Mouse (Mus musculus) hindbrain, postnatal 0 days (tissue): Measurements from ENCODE around the gene Mmp24. TPM values are rescaled to one million over a fixed set of nuclear protein-coding genes. Genes with fewer than 3 reads are reported as not detected.

ENCODE experiments used
- ATAC-seq: fragments of 200-750 bp; cut with Nextera tagmentation; 2 replicates; pipeline ENCODE4 v1.8.0; 2017; ENCODE audit warnings: mild to moderate bottlenecking, moderate TSS enrichment, moderate library complexity
- DNase-seq: peaks from one replicate; pipeline ENCODE4 v3.0.0-alpha.2; 2015; ENCODE audit warnings: low spot score
- H3K27ac ChIP-seq: fragments of 300-500 bp; sonication (generic); 2 replicates; pipeline ENCODE4 v1.5.1; 2014; ENCODE audit warnings: mild to moderate bottlenecking
- H3K27me3 ChIP-seq: fragments of 300-500 bp; sonication (generic); 2 replicates; pipeline ENCODE4 v1.6.1; 2014; ENCODE audit warnings: low read length, mixed read lengths; ENCODE audit not compliant: insufficient read depth
- H3K36me3 ChIP-seq: fragments of 300-500 bp; sonication (generic); 2 replicates; pipeline ENCODE4 v1.6.1; 2014; ENCODE audit warnings: low read length, mixed read lengths; ENCODE audit not compliant: insufficient read depth
- H3K4me1 ChIP-seq: fragments of 300-500 bp; sonication (generic); 2 replicates; pipeline ENCODE4 v1.6.1; 2014; ENCODE audit warnings: antibody characterized with exemption, low read length, mixed read lengths; ENCODE audit not compliant: insufficient read depth
- H3K4me2 ChIP-seq: fragments of 300-500 bp; sonication (generic); 2 replicates; pipeline ENCODE4 v1.6.1; 2014; ENCODE audit warnings: low read depth, mild to moderate bottlenecking, low read length, moderate library complexity, mixed read lengths
- H3K4me3 ChIP-seq: fragments of 300-500 bp; sonication (generic); 2 replicates; pipeline ENCODE4 v1.5.1; 2014; ENCODE audit warnings: low read length
- H3K9ac ChIP-seq: fragments of 300-500 bp; sonication (generic); replicated peaks from 2 replicates; pipeline ENCODE4 v1.6.1; 2014; ENCODE audit warnings: mild to moderate bottlenecking, low read length, moderate library complexity, mixed read lengths
- H3K9me3 ChIP-seq: fragments of 300-500 bp; sonication (generic); 2 replicates; pipeline ENCODE4 v1.6.1; 2016; ENCODE audit warnings: low read length, mixed read lengths
- CTCF ChIP-seq: IDR thresholded peaks from 2 replicates; pipeline ENCODE4 v1.5.1; 2016; ENCODE audit warnings: antibody characterized with exemption, control low read depth, low read depth
- WGBS: fragments of 180-500 bp; shearing (Covaris S2); extraction: QIAGEN DNeasy Blood & Tissue Kit; methylation state at CpG from one replicate; pipeline ENCODE4 v1.1.7; 2014; 5-methylcytosine and 5-hydroxymethylcytosine counted together
- polyA plus RNA-seq: library from polyadenylated mRNA; unstranded; fragments of >200 nt; fragmentation: Nextera tagmentation; extraction: Ambion mirVana; gene quantifications from 2 replicates; pipeline ENCODE4 v1.2.1, GENCODE M21; 2015
- total RNA-seq: library from RNA; depleted of rRNA; stranded (reverse); fragments of >200 nt; gene quantifications from 2 replicates; pipeline ENCODE4 v1.2.3, GENCODE M21; 2014; rRNA removed

Mmp24 gene
- total and polyA plus RNA-seq, 2 experiments from 2014 or later = 12.4 to 179 TPM

GRCm38 (mm10) chr2:155863301-155863867 is 88.2 kb downstream of the Mmp24 start:
- peak overlapping the region; percentile 27; the same call in 1 of the 2 replicates for H3K4me2 ChIP-seq
- no peak for TF ChIP-seq CTCF
- no peaks in the 10 kb centered on the region for H3K36me3 ChIP-seq
- H3K9ac ChIP-seq = no peak overlapping the region
- WGBS = 39% methylated on average over 11 of the region's 11 CpGs
- H3K4me1 ChIP-seq = no peaks in the 10 kb centered on the region
- H3K9me3 ChIP-seq = no peaks in the 10 kb centered on the region
- DNase-seq (peak; percentile 27), ATAC-seq (peak; percentile 58)
- H3K27ac ChIP-seq = peak overlapping the region; percentile 51; the same call in 1 of the 2 replicates
- no peak overlapping the region for H3K4me3 ChIP-seq
- no peaks in the 10 kb centered on the region for H3K27me3 ChIP-seq

Other genes with a start within 250 kb of the Mmp24 start
- gene Gss, start 182.5 kb upstream of the Mmp24 start, total RNA-seq = 5.6 and 14.7 TPM in 2 replicates
- gene Gss, start 182.5 kb upstream of the Mmp24 start, polyA plus RNA-seq = 15.3 and 15.4 TPM in 2 replicates
- 0.18 and 3.1 TPM in 2 replicates for gene Myh7b, start 164.1 kb upstream of the Mmp24 start, total RNA-seq
- gene Myh7b, start 164.1 kb upstream of the Mmp24 start, polyA plus RNA-seq = 3.4 and 3.9 TPM in 2 replicates
- gene Trpc4ap, start 83.0 kb upstream of the Mmp24 start, total RNA-seq = 169 and 172 TPM in 2 replicates
- 127 and 129 TPM in 2 replicates for gene Trpc4ap, start 83.0 kb upstream of the Mmp24 start, polyA plus RNA-seq
- 32.0 and 40.7 TPM in 2 replicates for gene Edem2, start 45.9 kb upstream of the Mmp24 start, total RNA-seq
- gene Edem2, start 45.9 kb upstream of the Mmp24 start, polyA plus RNA-seq = 27.9 and 35.2 TPM in 2 replicates
- gene Gm17581, start 39.5 kb upstream of the Mmp24 start, total RNA-seq = not detected in 2 replicates
- gene Gm17581, start 39.5 kb upstream of the Mmp24 start, polyA plus RNA-seq = not detected in 2 replicates
- 1.1 and 1.4 TPM in 2 replicates for gene Procr, start 24.2 kb upstream of the Mmp24 start, total RNA-seq
- gene Procr, start 24.2 kb upstream of the Mmp24 start, polyA plus RNA-seq = 1.6 and 2.6 TPM in 2 replicates
- gene BC029722, start 44.1 kb downstream of the Mmp24 start, total RNA-seq = 31.9 and 35.4 TPM in 2 replicates
- 52.2 and 53.4 TPM in 2 replicates for gene BC029722, start 44.1 kb downstream of the Mmp24 start, polyA plus RNA-seq
- 105 and 110 TPM in 2 replicates for gene Eif6, start 51.6 kb downstream of the Mmp24 start, total RNA-seq
- gene Eif6, start 51.6 kb downstream of the Mmp24 start, polyA plus RNA-seq = 138 and 144 TPM in 2 replicates
- gene Fam83c, start 59.5 kb downstream of the Mmp24 start, total RNA-seq = not detected in 2 replicates
- 0.10 and 0.15 TPM in 2 replicates for gene Fam83c, start 59.5 kb downstream of the Mmp24 start, polyA plus RNA-seq
- gene Uqcc1, start 155.0 kb downstream of the Mmp24 start, total RNA-seq = 38.0 and 39.4 TPM in 2 replicates
- 55.6 and 61.4 TPM in 2 replicates for gene Uqcc1, start 155.0 kb downstream of the Mmp24 start, polyA plus RNA-seq
- not detected in 2 replicates for gene Gm15557, start 165.4 kb downstream of the Mmp24 start, total RNA-seq
- not detected in 2 replicates for gene Gm15557, start 165.4 kb downstream of the Mmp24 start, polyA plus RNA-seq
- 1.3 and 3.4 TPM in 2 replicates for gene Gdf5, start 170.0 kb downstream of the Mmp24 start, total RNA-seq
- 0.95 and 1.3 TPM in 2 replicates for gene Gdf5, start 170.0 kb downstream of the Mmp24 start, polyA plus RNA-seq
- gene Cep250, start 181.1 kb downstream of the Mmp24 start, total RNA-seq = 20.8 and 24.9 TPM in 2 replicates
- gene Cep250, start 181.1 kb downstream of the Mmp24 start, polyA plus RNA-seq = 11.9 and 13.1 TPM in 2 replicates
- gene 6430550D23Rik, start 232.6 kb downstream of the Mmp24 start, total RNA-seq = 0.50 and 1.3 TPM in 2 replicates
- 0.97 and 1.4 TPM in 2 replicates for gene 6430550D23Rik, start 232.6 kb downstream of the Mmp24 start, polyA plus RNA-seq
- gene Ergic3, start 232.7 kb downstream of the Mmp24 start, total RNA-seq = 288 and 352 TPM in 2 replicates
- 430 and 472 TPM in 2 replicates for gene Ergic3, start 232.7 kb downstream of the Mmp24 start, polyA plus RNA-seq